Mouse (Mus musculus): ENCODE measurements at regions not wholly inside any gene's neighbourhood (a gene's known extent, or its start where the extent isn't known, plus 50 kb on each side); places are given as distances from the start of the nearest gene placed in this dataset.

DNA sequence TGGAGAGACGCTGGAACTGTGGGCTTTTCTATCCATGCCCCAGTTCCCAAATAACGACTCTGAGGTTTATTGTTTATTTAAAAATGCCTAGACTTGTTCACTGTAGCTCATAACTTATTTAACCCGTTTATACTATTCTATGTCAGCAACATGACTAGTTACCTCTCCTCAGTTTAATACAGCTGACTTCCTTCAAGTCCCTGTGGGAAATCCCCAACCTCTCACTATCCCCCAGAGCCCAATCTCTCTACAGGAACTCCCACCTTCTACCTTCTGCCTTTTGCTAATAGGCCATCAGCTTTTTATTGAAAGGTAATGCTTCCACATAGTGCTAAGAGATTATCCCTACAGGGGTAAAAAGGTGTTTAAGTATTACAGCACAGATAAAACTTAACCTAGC, 109.5 kb downstream of the Akap11 start:
- TF ChIP-seq CTCF (conservative IDR thresholded peaks at IDR 0.05; ENCODE audit: low read length): no peak
- TF ChIP-seq NANOG (IDR thresholded peaks at IDR 0.05; ENCODE audit: borderline replicate concordance, low read length): no peak
